Mouse (Mus musculus) T-cell, adult 66 days (primary cell): ENCODE measurements around the gene Phf13. TPM values are rescaled to one million over a fixed set of nuclear protein-coding genes. Genes with fewer than 3 reads are reported as not detected.

Experiments used
- total RNA-seq, 2 experiments: library from RNA; stranded (reverse); gene quantifications; 3 replicates in 1 of 2; 4 replicates in 1 of 2; pipeline ENCODE4 v1.2.4; 2023

Gene Phf13
- total RNA-seq, result 10 to 100 TPM; 11.0 to 13.6 TPM

DNA sequence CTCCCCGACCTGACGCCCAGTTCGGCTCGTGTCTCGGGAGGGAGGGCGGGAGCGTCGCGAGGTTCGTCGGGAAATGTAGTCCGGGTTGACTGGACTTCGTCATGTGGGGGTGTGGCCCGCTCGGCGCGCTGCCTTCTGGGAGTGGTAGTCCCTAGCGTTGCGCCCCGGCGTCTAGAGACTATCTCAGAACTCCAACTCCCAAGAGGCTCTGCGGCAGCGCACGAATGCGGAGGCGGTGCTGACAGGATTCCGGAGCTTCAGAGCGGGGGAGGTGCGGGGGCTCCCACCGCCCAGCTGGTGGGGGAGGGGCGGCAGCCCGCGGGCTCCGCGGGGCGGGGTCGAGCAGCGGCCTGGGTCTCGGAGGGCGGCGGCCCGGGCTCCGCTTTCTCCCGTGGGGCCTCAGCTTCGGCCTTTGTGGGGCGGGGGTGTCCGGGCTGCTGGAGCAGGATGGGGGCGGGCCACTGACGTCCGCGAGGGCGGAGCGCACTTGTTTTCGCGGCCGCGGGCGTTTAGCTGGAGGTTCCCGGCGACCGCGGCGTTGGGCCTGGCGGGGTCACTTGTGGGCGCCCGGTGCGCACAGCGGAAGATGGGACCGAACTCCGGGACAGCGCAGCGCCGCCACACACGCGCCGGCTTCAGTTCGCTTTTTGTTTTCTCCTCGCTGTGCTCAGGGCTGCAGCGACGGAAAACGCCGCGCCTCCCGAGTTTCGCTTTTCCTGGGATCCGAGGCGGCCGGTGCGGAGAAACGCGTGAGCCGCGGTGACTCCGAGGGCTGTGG lies at the start of gene Phf13:
Gene Phf13, minus strand, starts transcription at position 86 of the 778 bp plus-strand sequence.

DNA sequence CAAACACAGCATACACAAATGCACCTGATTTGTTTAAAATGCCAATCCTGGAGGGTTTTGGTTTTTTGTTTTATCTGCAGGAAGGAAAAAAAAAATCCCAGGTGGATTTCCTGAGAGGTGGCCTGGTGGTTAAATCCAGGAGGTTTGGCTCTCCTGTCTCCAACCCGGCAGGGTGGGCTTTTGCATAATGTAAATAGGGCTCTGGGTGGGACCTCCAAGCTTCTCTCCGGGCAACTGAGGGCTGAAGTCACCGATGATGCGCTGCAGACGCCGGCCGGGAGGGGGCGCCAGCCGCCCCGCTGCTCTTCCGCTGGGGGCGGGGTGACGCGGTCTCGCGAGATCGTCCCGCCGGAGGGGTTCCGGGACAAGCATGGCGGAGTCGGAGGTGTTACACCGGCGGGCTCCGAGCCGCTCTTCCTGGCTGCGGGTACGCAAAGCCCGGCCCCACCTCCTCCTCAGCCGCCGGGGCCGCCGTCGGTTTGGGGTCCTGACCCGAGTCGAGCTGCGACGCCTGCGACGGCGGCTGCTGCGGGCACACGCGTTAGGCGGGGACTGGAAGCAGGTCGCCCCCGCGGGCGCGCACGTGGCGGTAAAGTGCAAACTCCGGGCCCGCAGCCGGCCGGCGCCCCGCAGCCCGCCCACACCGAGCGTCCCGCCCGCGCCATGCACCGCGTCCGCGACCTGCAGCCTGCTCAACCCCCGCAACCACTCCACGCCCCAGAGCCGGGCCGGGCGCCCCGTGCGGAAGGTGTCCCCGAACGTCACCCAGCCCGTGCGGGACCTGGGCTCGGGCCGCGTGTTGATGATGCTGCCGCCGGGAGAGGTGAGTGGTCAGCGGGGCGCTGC lies 43.1 kb upstream of the Phf13 start, which contains the start of gene Nol9:
Gene Nol9, plus strand, starts transcription at position 337 of the 846 bp plus-strand sequence.

DNA sequence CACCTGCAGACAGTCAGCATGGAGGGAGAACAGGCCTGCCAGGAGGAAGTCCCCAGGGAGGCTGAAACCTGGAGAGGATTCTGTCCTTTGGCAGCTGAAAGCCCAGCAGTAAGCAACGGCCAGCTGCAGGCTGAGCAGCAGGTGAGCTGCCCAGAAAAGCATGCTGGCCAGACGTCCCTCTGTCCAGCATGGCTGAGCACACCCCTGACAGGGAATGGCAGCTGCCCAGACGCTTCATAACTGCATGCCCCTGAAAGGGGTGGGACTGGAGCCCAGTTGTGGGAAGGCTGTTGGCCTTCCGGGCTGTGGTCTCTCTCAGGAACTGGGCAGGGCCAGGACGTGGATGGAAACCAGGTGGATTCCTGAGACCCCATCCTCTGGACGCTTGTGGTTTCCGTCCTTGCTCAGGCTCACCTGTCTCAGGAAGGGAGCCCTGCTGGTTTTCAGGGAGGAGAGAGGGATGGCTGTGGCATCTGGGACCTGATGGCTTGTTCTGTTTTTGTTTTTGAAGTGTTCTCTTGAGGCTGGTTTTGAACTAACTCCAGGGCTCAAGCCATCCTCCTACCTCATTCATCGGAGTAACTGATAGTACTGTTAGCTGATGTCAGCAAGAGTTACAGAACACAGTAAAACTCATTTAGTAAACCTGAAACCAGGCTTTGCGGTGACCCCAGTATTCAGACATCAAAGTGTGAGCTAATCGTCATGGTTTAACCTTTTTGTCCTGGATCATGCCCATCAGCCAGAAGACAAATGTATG lies 42.3 kb upstream of the Phf13 start, which contains the start of gene Tas1r1:
Gene Tas1r1, minus strand, starts transcription at position 344 of the 760 bp plus-strand sequence.

DNA sequence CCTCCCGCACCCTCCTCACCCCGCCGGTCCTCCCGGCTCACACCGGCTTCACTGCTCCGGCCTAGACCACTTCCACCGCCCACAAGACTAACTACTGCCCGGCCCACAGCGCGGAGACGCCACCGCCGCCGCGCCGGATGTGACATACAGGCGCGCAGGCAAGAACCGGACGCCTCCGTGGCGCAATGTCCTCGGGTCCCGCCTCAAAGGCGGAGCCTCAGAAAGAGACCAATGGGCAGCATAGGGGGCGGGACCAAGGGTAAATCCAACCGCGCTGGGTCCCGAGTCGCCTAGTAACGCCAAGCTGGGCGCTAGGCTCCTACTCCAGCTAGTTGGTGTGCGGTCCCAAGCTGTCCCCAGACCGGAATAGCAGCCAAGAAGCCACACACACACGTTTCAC lies 31.5 kb upstream of the Phf13 start, which contains the start of gene Zbtb48:
Gene Zbtb48, minus strand, starts transcription at position 148 of the 400 bp plus-strand sequence.

DNA sequence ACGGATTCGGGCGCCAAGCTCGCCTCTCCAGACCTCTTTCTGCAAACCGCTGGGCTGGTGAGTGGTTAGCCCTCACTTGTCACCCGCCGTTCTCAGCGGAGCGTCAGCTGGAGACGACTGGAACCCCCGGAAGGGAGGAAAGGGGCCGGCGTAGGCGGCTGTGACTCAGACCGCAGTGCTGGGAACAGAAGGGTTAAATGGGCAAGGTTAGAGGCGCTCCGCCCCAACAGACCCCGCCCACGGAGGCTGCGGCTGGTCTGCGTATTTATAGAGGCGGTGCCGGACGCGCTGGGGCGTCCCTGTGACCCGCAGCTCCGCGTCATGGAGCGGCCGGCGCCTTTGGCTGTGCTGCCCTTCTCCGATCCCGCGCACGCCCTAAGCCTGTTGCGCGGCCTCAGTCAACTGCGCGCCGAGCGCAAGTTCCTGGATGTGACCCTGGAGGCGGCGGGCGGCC lies 12.6 kb upstream of the Phf13 start, which contains the start of gene Klhl21:
Gene Klhl21, plus strand, starts transcription at position 182 of the 454 bp plus-strand sequence.

DNA sequence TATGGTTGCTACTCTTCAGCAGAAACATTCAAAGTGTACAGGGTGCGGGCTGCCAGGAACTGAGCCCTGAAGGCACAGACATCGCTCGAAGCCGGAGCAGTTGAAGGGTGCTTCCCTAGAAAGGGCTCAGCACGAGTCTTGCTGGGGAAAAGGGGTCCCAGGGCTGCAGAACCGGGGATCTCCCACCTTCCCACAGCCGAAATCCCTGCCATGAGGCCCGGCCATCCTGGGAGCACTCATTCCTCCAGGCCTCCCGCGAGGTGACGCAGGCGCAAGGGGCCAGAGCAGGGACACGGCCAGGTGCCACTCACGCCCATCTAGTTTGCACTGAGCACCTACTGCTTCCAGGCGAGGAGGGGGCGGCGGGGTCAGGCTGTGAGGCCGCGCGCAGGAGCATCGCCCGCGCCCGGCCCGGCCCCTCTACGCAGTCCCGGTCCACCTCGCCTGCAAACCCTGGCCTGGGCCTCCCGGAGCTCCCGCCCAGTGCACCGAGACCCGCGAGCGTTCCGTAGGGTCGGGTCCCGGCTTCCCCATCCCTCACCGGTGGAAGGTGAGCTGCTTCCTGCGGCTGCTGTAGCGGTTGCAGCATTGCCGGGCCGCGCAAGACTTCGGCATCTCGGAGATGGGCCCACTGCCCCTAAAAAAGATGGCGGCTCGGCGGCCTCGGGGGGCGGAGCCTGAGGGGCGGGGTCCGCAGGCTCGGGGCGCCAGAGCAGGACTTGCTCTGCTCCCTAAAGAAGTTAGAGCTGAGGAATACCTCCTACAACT lies 7.5 kb downstream of the Phf13 start, which contains the start of gene Thap3:
Gene Thap3, minus strand, starts transcription at position 656 of the 768 bp plus-strand sequence.

Other genes with a start within 250 kb of the Phf13 start
- 10 to 100 TPM; 37.6 to 38.1 TPM for gene Camta1, start 134.4 kb downstream of the Phf13 start, total RNA-seq
- 10 to 100 TPM; 54.1 to 56.7 TPM for gene Dnajc11, start 62.6 kb downstream of the Phf13 start, total RNA-seq
- gene Thap3, start 7.3 kb downstream of the Phf13 start, total RNA-seq, result 10 to 100 TPM; 48.5 to 53.2 TPM
- 10 to 100 TPM; 31.3 to 31.8 TPM for gene Klhl21, start 12.5 kb upstream of the Phf13 start, total RNA-seq
- 10 to 100 TPM; 16.7 to 21.6 TPM for gene Zbtb48, start 31.4 kb upstream of the Phf13 start, total RNA-seq
- not detected for gene Tas1r1, start 42.3 kb upstream of the Phf13 start, total RNA-seq
- 10 to 100 TPM; 42.6 to 45.7 TPM for gene Nol9, start 43.1 kb upstream of the Phf13 start, total RNA-seq
- gene Plekhg5, start 76.2 kb upstream of the Phf13 start, total RNA-seq, result 1 to 10 TPM; 3.5 to 4.1 TPM
- gene Tnfrsf25, start 119.7 kb upstream of the Phf13 start, total RNA-seq, result 10 to 100 TPM; 25.5 to 32.1 TPM
- 1 to 10 TPM; 1.8 to 2.3 TPM for gene Espn, start 156.1 kb upstream of the Phf13 start, total RNA-seq
- not detected for gene Hes2, start 162.6 kb upstream of the Phf13 start, total RNA-seq
- gene Acot7, start 181.9 kb upstream of the Phf13 start, total RNA-seq, result 10 to 100 TPM; 14.4 to 24.5 TPM